Mouse (Mus musculus) kidney, adult 2 months (tissue): ENCODE measurements around the gene Syt7. TPM values are rescaled to one million over a fixed set of nuclear protein-coding genes. Genes with fewer than 3 reads are reported as not detected.

Source experiments
- DNase-seq: peaks from one replicate; pipeline ENCODE4 v3.0.0; 2021
- H3K27ac ChIP-seq: fragments of 200-500 bp; 2 replicates; pipeline ENCODE4 v1.5.1; 2012; ENCODE audit warnings: low read depth, low read length, control low read depth, inconsistent platforms; ENCODE audit not compliant: insufficient read depth
- H3K27me3 ChIP-seq: fragments of 200-500 bp; replicated peaks from 2 replicates; pipeline ENCODE4 v1.6.1; 2012; ENCODE audit warnings: mild to moderate bottlenecking, moderate library complexity, low read length, inconsistent platforms; ENCODE audit not compliant: control insufficient read depth, insufficient read depth
- H3K36me3 ChIP-seq: fragments of 200-500 bp; 2 replicates; pipeline ENCODE4 v1.6.1; 2012; ENCODE audit warnings: mild to moderate bottlenecking, moderate library complexity, low read length, inconsistent platforms; ENCODE audit not compliant: control insufficient read depth, insufficient read depth
- H3K4me1 ChIP-seq: fragments of 200-500 bp; 2 replicates; pipeline ENCODE4 v1.6.1; 2011; ENCODE audit warnings: low read length; ENCODE audit not compliant: control insufficient read depth, insufficient read depth
- H3K4me3 ChIP-seq: fragments of 200-500 bp; 2 replicates; pipeline ENCODE4 v1.5.1; 2011; ENCODE audit warnings: mild to moderate bottlenecking, low read depth, low read length, control low read depth; ENCODE audit not compliant: insufficient read depth
- CTCF ChIP-seq: fragments of 200-500 bp; conservative IDR thresholded peaks from 2 replicates; pipeline ENCODE4 v1.5.1; 2011; ENCODE audit warnings: low read depth, mild to moderate bottlenecking, control low read depth, low read length, moderate library complexity, mixed read lengths; ENCODE audit not compliant: insufficient read depth, insufficient read length
- POLR2A ChIP-seq: fragments of 200-500 bp; IDR thresholded peaks from one replicate; pipeline ENCODE4 v1.6.1; 2011; ENCODE audit warnings: low read depth, low read length, control low read depth
- WGBS: fragments of 180-500 bp; shearing (Covaris S2); methylation state at CpG from one replicate; pipeline ENCODE4 v1.1.7; 2018; 5-methylcytosine and 5-hydroxymethylcytosine counted together
- polyA plus RNA-seq: library from polyadenylated mRNA; depleted of rRNA; stranded (reverse); fragments of >200 nt; gene quantifications from 2 replicates; pipeline ENCODE4 v1.2.3, GENCODE M21; 2012

Syt7 gene
- polyA plus RNA-seq, 1 experiment: 4.6 TPM

DNA sequence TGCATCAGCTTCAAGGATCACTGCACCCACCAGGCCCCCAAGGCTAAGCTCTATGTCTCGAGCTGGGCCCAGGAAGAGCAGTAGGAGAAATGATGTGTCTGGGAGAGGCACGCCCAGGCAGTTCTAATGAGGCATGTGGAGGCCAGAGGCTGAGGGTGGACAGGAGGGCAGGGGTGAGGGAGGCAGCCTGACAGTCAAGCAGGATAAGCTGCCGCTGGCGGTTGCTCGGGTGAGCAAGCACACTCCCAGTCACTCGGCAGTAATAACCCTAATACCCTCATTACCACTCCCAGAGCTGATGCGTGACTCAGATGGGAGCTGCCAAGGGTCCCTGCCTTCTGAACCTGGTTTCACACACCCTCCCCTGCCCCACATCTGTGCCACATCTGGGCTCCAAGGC lies 25.0 kb upstream of the Syt7 start:
- 19% methylated on average over 7 of the region's 7 CpGs for WGBS

DNA sequence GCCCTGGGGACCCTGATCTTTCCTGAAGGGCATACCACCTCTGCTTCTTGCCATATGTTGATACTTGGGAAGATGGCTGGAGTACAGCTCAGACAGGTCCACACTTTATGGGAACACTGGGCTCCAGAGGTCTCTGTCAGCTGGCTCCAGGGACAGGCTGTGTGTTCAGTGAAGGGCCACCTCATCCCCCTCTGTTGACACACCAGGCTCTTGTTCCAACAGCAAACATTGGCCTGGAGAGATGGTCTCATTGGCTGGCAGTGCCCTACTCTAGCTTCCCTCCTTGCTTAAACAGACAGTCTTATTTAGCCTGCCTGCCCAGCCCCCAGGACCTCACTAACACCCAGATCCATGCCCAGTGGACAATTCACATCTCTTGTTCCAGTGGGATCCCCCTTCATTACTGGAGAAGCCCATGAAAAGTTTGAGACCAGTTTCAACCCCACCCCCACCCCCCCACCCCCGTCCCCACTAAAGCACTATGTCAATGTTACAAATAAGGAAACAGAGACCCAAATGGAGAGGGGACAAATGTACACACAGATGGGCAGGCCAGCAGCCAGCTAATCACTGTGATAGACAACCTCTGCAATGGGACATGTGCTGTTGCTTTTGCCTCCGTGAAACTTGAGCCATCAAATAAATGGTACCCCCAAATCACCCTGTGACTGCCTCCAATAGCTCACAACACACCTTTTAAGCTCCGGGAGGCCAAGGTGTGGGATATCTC lies 22.6 kb upstream of the Syt7 start:
- Histone ChIP-seq H3K36me3 (no peaks in the 10 kb centered on the region), H3K4me1 (no peaks in the 10 kb centered on the region), H3K27me3 (no peaks in the 10 kb centered on the region), H3K27ac (no peak overlapping the region), H3K4me3 (no peak overlapping the region)
- no peak for DNase-seq
- 28% methylated on average over 3 of the region's 3 CpGs for WGBS
- no peak for TF ChIP-seq CTCF
- TF ChIP-seq POLR2A: no peak

More for the DNA sequence above, 25.0 kb upstream of the Syt7 start:
- Histone ChIP-seq H3K4me1 (no peaks in the 10 kb centered on the region), H3K36me3 (no peaks in the 10 kb centered on the region), H3K27ac (no peak overlapping the region), H3K4me3 (no peak overlapping the region), H3K27me3 (no peaks in the 10 kb centered on the region)
- TF ChIP-seq POLR2A (no peak), CTCF (no peak)
- DNase-seq: no peak

DNA sequence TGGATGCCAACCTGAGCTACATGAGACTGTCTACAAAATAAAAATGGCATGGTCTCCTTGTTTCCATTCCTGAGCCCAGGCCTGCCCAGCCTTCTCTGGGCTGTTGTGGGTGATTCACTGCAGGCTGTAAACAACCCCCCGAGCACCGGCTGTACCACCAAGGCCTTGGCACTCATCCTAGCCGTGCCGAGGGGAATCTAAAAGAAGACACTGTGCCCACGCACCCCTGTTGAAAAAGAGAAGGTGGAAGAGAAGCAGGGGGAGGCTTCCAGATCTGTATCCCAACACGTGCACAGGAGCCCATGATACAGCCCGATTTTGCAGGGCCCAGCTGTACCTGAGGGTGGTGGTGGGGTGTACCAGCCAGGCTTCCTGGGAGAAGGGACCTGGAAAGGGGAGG lies 21.1 kb upstream of the Syt7 start:
- TF ChIP-seq CTCF (no peak), POLR2A (no peak)
- 83% methylated on average over 7 of the region's 7 CpGs for WGBS
- Histone ChIP-seq H3K4me3 (no peak overlapping the region), H3K27ac (no peak overlapping the region), H3K27me3 (no peaks in the 10 kb centered on the region), H3K4me1 (no peaks in the 10 kb centered on the region), H3K36me3 (no peaks in the 10 kb centered on the region)
- DNase-seq: no peak

DNA sequence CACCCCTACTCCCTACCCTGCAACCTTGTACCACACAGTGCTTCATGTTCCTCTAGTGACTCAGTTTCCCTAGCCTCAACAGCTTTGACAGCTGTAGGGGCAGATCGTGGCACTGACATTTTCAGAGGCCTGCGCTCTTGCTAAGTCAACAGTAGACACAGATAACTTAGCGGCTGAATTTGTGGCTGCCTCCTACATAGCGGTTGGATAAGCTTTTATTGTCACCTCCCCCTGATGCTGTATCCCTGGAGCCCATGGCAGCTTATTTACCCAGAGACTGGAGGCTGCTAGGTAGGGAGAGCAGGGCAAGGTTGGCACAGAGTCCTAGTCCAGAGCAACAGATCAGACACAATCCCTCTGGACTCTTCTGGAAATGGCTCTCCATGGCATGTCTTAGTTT lies 19.0 kb upstream of the Syt7 start:
- no peak for DNase-seq
- no peaks in the 10 kb centered on the region for H3K36me3 ChIP-seq
- no peak for TF ChIP-seq POLR2A
- TF ChIP-seq CTCF: no peak
- H3K4me1 ChIP-seq: no peaks in the 10 kb centered on the region
- no peak overlapping the region for H3K4me3 ChIP-seq
- 43% methylated on average over 4 of the region's 4 CpGs for WGBS
- no peak overlapping the region for H3K27ac ChIP-seq
- no peaks in the 10 kb centered on the region for H3K27me3 ChIP-seq

DNA sequence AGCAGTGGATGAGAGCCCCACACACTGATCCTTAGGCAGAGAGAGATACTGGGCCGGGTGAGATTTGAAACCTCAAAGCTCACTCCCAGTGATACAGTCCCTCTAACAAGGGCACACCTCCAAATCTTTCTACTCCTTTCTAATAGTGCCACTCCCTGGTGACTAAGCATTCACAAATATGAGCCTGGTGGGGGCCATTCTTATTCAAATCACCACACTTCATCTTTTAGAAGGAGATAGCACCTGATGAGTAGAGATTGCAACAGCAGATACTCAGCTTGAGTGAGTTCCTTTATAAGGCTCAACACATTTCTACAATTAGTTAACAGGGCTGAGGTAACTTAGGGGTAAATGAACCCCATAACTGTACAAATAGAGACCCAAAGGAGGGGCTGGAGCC lies 15.7 kb upstream of the Syt7 start:
- DNase-seq: no peak
- no peak overlapping the region for H3K4me3 ChIP-seq
- H3K27ac ChIP-seq: no peak overlapping the region
- H3K36me3 ChIP-seq: no peaks in the 10 kb centered on the region
- H3K27me3 ChIP-seq: no peaks in the 10 kb centered on the region
- H3K4me1 ChIP-seq: no peaks in the 10 kb centered on the region
- TF ChIP-seq POLR2A: no peak
- TF ChIP-seq CTCF: no peak
- WGBS: 72% methylated on average over 1 of the region's 1 CpGs

DNA sequence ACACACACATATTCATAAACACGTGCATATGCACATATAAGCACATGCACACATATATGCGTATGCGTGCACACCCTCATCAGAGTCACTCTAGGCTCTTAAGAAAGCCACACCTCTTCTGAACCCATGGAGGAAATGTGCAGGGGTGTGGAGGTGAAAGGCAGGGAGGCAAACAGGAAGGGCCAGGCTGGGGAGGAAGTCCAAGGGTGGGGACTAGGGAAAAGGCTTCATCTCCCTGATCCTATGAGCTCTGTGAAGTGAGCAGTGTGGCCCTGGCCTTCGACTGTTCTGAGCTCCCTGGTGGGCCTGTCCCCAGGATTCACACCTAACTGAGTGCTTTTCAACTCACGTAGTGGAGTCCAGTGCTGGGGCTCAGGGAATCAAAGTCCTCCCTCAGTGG lies 13.6 kb upstream of the Syt7 start:
- WGBS: 61% methylated on average over 5 of the region's 5 CpGs
- H3K27ac ChIP-seq: no peak overlapping the region
- H3K4me3 ChIP-seq: no peak overlapping the region
- no peaks in the 10 kb centered on the region for H3K27me3 ChIP-seq
- no peak for TF ChIP-seq CTCF
- no peak for TF ChIP-seq POLR2A
- H3K36me3 ChIP-seq: no peaks in the 10 kb centered on the region
- no peaks in the 10 kb centered on the region for H3K4me1 ChIP-seq
- DNase-seq: peak; percentile 45

DNA sequence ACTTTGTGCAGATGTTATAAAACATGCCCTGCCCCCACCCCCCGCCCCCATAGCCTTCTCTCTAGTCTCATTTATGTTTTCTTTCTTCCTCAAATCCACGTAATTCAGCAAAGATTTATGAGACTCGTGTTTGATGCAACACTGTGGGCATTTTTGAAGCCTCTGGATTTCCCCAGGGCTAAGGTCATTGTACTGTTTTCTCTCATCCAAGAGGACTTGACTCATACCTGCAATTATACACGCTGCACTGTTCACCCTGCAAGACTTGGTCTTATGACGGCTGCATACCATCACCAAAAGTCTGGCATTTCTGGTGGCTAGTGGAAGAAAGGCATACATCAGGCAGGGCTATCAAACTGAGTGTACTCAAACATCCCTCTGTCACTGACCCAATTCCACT lies 8.9 kb upstream of the Syt7 start:
- no peak overlapping the region for H3K4me3 ChIP-seq
- no peaks in the 10 kb centered on the region for H3K36me3 ChIP-seq
- TF ChIP-seq POLR2A (no peak), CTCF (no peak)
- no peak overlapping the region for H3K27ac ChIP-seq
- H3K27me3 ChIP-seq: no peaks in the 10 kb centered on the region
- no peak for DNase-seq
- 74% methylated on average over 5 of the region's 5 CpGs for WGBS
- H3K4me1 ChIP-seq: no peaks in the 10 kb centered on the region
